Mouse (Mus musculus): ENCODE measurements around the gene Hist1h2bf.
A peak's percentile ranks its signal among the peaks of the same experiment; 100 is the strongest.
"Not testable (repeated sequence)": the region's sequence is repeated elsewhere in the genome, so short reads cannot be mapped to it uniquely, and the experiment has no call there.

GRCm38 (mm10) chr13:23535137-23536075, 38.6 kb downstream of the Hist1h2bf start, which contains the start of gene Hist1h3g:
- TF ChIP-seq CTCF (IDR thresholded peaks at IDR 0.05 in 2 of 3, conservative IDR thresholded peaks at IDR 0.05 in 1 of 3; ENCODE audit: control insufficient read depth in 1 of 3, insufficient read depth in 1 of 3, low read depth in 2 of 3, low read length in 3 of 3, poor library complexity in 1 of 3, severe bottlenecking in 1 of 3); MAX (IDR thresholded peaks at IDR 0.05; ENCODE audit: low read length); NELFE (IDR thresholded peaks at IDR 0.05; ENCODE audit: low read depth, low read length); CHD1 (IDR thresholded peaks at IDR 0.05; ENCODE audit: low read depth, low read length); EP300 (IDR thresholded peaks at IDR 0.05; ENCODE audit: low read depth in 1 of 2, low read length in 2 of 2); MYC (IDR thresholded peaks at IDR 0.05; ENCODE audit: low read depth, low read length); ZC3H11A (IDR thresholded peaks at IDR 0.05; ENCODE audit: low read depth, low read length); ZKSCAN1 (IDR thresholded peaks at IDR 0.05; ENCODE audit: low read depth, low read length); GATA1 (IDR thresholded peaks at IDR 0.05; ENCODE audit: low read depth, low read length): not testable (repeated sequence)
- TF ChIP-seq POLR2A (IDR thresholded peaks at IDR 0.05; ENCODE audit: control insufficient read depth in 1 of 2, insufficient read depth in 1 of 2, low read depth in 1 of 2, low read length in 2 of 2, poor library complexity in 1 of 2) (peak; percentile 98), UBTF (IDR thresholded peaks at IDR 0.05; ENCODE audit: borderline replicate concordance, insufficient read depth, low read depth, low read length) (peak; percentile 88; the same call in 1 of the 2 replicates)

Data from MEL (cell line).